Mouse (Mus musculus) kidney, postnatal 36 days (tissue): ENCODE results near the gene Golt1b.
"Not testable (repeated sequence)": the region's sequence is repeated elsewhere in the genome, so short reads cannot be mapped to it uniquely, and the experiment has no call there.

ENCODE experiments used
- DNase-seq, 2 experiments: peaks; one replicate each; pipeline ENCODE4 v3.0.0; 2021 to 2022; ENCODE audit warnings: mixed read lengths in 2 of 2

Golt1b gene

DNA sequence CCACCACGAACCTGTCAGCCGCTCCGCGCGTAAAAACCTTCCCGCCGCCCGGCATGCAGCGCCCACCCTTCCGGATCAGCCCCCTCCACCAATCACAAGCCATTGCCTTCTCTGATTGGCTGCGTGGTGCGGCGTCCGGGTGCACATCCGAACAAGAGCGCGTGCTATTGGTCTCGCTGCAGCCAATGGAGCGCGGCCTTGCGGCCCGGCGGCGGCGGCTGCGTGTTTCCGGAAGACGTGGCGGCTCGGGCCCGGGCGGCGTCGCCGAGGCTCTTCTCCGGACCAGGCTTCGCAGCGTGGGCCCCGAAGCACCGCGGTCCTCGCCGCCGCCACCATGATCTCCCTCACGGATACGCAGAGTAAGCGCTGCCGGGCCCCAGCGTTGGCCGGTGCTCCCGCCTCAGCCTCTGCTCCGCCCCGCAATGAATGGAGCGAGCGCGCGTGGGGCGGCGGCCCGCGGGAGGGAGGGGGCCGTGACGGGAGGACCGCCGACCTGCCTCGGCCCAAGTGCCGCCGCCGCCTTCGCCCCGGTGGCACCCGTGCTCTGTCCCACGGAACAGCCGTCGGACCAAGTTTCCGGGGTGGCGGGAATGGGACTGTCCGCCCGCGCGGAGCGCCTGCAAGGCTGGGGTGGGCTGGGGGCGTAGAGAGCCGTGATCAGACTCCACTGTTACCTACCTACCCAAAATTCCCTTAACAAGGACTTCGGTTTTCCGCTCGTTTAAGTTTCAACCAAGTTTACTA, at the start of gene Golt1b, which contains the start of gene Recql:
TSS of gene Golt1b (plus strand) at position 211 of the 744 bp plus-strand sequence.
TSS of gene Recql (minus strand) at position 77 of the 744 bp plus-strand sequence.
- peak; percentile 98 to 99 for DNase-seq

DNA sequence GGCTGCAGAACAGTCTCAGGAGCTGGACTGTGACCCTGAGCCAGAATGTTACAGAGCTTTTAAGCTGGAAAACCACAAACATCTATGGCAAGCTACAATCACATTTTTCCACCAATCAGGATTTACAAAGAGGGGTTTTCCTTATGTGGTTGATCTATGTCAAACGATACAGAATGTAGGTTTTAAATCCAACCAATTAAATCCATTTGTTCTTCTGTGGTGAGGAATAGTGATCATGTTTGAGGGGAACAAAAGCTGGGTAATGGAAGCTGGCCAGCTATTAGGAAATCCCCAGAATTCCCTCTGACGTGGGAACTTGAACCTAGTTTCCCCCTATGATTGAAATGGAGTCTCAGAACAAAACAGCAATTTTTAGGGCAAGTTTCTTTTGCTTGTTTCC, 48.1 kb upstream of the Golt1b start:
- no peak for DNase-seq

DNA sequence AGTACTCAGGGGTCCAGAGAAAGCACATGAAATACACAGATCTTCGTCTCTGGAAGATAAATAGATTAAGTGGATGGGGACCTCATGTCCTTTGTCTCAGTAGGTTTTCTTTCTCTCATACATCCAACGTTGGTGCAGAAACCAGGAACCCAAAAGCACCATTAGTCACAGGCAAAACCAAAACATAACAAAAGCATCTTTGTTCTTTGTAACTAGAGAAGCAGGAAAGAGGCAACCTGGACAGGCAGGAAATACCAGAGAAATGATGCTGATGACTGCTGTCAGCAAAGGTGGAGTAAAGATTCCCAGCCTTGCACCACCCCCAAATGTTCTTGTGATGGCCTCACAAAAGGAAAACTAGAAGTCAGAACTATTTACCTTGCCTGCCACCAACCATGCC, 47.4 kb upstream of the Golt1b start:
- no peak for DNase-seq

DNA sequence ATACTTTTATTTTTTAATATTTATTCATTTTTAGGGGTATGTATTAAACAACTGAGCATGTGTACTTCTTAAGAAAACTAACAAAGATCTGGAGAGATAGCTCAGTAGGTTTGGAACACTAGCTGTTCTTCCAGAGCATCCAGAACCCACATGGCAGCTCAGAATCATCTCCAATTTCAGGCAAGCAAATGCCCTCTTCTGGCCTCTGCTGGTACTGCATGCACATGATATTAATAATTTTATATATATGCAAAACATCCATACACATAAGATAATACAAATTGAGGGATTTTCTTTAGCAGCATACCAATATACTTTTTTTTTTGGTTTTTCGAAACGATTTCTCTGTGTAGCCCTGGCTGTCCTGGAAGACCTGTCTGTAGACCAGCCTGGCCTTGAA, 43.5 kb upstream of the Golt1b start:
- peak; percentile 41 to 73 for DNase-seq

DNA sequence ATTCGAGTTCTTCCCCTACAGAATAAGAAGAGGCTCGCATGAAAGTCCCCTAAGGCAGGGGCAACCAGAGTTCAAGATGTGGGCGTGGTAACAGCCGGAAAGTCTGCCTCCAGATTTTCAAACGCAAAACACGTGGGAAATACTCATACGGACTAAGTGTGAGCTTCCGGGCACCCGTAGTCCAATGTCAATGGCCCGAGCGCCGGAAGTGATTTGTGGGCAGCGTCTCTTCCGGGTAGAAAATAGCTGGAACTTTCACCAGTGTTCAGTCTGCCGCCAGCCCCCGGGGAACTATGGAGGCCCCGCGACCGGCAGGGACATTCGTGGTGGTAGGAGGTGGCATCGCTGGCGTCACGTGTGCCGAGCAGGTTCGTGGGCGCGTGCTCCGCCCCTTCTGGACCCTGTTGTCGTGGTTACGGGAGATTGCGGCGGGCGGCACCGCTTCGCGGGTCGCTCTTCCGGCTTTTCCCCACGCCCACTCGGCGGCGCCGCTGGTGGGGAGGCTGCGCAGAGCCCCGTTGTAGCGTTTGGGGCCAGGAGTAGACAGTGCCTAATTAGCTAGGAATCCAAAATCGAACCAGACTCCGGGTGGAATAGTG, 41.5 kb upstream of the Golt1b start, which contains the start of gene Pyroxd1:
TSS of gene Pyroxd1 (plus strand) at position 215 of the 599 bp plus-strand sequence.
- DNase-seq = peak; percentile 89 to 91

DNA sequence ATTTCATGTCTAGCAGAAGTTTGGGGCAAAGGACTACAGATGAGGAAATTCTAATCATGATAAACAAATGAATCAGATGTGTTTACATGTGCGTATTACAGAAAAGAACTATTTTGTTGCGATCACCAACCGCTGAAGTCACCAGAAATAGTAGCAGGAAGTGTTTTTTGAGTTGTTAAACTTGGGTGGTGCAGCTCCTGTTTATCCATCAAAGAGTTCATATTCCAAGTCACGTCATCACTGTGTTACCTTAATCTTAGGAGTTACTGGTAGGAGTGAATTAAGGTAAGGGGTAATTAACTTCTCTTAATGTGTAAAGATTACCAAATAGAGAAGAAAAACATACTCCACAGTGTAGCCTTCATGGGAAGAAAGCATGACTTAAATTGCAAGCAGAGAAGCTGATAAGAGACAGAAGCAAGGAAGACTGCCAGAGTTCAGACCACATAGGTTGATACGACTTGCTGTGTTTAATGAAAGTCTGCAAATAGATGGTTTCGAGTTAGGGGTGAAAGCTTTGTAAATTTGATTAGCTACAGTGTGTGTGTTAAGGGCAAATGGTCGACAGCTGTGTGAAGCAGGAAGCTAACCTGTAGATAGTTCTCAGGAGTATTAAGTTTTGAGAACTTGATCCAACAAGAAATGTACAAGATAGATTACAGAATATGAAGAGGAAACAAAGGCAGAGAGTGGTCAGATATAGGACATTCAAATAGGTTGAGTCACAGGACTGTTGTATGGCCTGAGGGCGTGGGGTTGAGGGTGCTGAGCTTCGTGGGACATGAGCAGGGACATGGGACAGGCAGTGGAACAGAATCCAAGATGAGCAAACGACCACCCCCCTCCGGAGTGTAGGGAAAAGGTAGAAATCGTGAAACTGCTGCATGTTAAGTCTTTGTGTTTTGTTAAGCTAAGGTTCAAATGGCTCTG, 40.6 kb upstream of the Golt1b start:
- no peak for DNase-seq

DNA sequence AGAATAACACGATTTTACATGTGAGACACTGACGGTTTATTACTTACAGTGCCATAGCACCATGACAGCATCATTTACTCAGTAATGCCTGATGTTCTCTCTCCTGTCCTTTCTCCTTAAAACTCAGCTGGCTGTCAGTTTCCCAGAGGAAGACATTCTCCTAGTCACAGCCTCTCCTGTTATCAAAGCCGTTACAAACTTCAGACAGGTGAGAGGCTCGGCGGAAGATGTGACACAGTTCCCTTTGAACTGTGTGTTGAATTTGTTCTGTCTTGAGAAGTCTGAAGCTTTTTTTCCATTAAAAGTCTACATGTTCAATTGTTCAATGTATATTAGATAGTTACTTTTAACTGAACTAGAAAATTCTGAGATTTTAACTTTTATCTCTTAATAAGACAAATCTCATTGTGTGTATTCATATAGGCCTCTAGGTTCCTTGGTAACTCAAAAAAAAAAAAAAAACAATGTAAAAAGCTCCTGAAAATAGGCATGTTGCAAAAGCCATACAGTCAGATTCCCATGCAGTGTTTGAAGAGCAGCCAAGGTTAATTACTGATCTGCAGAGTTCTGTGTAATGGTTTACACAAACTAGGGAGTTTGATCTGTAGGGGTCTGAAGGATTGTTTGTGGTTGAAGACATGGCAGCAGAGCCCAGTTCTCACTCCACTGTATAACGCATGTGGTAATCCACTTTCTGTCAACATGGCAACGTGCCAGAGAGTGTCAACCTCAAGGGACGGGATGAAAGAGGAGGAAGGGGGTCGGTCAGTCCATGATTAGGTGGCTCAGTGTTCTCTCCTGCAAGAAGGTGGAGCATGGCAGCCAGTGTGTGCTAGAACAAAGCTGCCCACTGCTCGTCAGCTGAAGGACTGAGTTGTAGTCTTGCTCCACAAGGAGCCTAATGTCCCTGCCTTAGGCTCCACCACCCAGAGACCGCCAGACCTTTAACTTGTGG, 39.3 kb upstream of the Golt1b start:
- peak; percentile 18 to 31 for DNase-seq

DNA sequence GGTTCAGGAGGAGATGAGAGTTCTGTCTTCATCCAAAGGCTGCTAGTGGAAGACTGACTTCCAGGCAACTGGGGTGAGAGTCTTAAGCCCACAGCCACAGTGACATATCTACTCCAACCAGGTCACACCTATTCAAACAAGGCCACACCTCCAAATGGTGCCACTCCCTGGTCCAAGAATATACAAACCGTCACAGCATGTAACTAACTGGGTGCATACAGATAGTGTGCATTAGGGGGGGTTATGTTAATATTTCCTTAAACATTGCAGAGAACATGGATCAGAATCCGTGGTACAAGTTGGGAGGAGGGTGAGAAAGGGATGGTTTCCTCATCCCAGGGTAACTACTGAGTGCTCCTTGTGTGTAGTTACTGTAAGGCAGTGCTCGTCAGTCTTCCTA, 34.9 kb upstream of the Golt1b start:
- not testable (repeated sequence) for DNase-seq

DNA sequence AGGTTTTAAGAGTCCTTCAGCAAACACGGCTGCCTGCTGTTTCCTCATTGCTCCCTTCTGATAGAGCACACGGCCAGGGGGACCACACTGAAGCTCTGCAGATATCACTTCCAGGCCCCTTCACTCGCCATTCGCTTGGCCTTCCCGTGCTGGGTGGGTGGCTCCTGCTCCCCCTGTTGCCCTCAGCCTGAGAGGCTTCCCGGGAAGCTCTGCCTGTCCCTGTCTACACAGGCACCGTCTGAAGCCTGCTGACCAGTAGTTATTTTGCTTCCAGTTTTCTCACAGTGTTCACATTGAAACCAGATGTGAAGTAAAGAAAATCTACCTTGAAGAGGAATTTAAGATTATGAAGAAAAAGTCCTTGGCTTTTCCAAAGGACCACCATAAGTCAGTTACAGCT, 29.9 kb upstream of the Golt1b start:
- no peak for DNase-seq

DNA sequence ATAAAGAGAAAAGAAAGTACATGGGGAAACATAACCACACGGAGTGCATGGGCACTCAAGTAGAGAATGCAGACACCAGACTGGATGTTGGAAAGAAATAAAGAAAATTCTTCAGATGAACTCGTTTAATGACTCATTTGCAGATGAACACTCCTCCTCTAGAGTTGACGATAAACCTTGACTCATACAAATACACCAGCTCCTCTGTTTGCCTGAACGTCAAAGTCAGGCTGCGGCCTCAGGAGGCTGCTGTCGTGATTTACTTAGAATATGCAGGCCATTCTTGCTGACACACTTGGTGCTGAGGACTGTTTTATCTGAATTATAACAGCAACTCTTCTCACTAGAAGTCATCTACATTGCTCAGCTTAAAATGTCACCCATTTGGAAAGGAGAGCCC, 25.0 kb upstream of the Golt1b start:
- DNase-seq = no peak

DNA sequence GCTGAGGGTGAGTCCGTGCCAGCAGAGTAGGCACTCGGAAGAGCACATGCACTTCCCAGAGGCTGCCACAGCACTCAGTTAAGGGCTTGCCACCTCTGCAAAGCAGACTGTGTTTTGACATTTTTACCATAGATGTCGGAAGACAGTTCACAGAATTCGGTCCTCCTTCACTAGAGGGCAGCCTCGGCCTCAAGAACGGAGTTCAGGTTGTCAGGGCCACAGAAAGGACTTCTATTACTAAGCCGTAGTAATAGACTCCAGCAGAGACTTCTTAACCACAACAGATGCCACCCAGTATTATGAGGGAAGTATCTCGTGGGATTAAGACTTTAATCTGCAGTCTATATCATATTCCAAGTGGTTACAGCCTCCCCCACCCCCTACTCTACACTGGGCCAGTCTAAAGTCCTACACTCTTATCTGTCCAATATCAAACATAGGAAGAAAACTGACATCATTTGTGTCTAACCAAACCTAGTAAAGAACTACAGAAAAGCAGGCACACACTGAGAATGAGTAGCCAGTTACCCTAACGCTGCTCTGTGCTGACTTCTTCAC, 23.9 kb upstream of the Golt1b start:
- peak in 1 of 2 experiments; percentile 40 for DNase-seq

DNA sequence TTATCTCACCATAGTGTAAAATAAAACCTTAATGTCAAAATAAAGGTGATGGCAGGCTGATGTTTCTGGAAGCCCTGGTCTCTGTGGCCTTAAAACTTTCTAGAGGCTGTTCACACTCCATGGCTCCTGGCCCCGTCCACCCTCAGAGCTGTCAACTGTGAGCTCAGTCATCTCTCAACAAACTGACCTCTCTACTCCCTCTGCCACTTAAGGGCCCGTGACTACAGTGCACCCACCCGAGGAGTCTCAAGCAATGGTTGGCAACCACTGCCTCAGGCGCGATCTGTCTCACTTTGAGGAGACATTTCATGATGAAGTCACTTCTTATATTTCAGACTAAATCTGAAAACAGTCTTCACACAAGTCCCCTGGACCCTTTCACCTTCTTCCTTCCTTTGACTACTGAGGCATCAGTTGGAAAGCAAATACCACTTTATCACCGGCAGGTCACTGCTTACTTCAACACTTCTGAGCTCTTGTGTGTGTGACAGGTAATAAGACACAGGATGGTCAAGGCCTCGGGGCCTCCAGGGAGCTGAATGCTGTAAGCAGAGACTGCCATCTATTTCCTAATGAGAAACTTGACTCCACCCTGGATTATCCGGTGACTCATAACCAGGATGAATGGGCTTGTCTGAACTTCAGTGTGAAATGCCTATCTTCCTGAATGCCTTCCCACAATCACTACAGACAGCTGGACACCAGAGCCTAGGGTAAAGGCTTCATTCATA, 21.1 kb upstream of the Golt1b start:
- no peak for DNase-seq

DNA sequence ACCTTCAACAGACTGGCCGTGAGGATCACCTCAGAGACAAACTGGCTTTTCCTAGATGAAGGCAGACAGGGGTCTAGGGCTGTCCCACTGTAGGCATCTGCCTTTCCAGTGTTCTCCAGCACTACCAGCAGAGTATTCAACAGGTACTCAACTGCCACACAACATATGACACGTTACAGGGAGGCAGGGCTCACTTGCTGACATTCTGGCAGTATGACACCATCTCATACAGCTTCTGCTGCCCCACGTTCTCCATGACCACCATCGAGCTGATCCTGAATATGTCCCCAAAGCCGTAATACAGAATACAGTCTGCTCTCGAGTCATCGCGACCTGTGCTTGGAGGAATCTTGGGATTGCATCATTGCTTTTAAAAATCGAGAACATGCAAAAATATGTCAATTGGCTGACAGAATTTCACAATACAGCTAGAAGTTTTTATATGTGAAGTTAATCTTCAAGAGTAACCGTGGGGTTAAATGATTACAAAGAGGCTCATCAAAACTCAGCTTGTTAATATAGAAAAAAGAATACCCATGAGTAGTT, 20.5 kb upstream of the Golt1b start:
- no peak for DNase-seq

DNA sequence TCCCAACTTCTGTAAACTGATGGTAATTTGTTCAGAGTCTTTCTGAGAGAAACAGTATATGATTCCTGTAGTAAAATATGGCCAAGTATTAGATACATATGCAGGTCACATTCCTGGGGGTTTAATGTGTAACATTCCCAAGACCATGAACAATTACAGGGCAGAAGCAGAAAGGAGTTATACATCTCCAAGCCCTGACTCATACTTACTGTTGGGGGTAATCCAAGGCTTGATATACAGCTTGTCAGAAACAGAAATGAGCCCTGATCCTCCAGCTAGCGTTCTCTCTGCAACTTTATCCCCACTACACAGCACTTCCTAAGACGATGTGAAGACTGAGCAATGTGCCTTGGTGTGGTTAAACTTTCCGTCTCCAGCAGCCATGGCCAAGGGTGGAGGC, 19.5 kb upstream of the Golt1b start:
- DNase-seq = no peak

DNA sequence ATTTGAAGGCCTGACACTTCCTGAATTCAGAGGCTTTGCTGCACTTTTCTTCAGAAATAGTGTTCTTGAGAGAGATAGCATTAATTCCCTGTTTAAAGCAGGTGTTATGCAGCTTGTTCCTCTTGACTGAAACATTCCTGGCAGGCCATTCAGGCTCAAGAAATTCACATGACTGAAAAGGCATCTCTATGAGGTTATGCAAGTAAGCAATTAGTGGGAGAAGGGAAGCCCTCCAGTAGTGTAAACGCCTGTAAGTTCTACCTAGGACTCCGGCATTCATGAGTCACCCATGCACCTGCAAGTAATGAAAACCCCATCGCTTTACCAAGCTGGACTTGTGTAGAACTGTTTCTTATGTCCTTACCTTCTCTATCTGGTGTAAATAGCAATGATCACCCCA, 17.5 kb upstream of the Golt1b start:
- no peak for DNase-seq

DNA sequence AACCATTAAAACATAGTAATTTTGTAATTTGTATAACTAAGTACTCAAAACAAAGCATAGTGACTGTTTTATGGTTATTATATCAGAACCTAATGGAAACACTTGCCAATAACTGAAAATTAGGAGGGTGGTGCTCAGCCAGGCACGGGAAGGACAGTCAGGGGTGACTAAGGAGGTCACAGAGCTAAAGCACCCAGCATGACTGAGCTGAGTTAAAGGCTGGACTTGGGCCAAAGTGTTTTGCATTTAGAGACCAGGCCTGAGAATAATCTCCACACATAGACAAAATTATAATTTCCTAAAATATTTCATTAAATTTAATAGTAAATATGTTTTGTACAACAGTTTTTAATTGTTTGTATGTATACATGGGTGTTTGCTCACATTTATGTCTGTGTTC, 9.9 kb upstream of the Golt1b start:
- DNase-seq = peak in 1 of 2 experiments; percentile 5

DNA sequence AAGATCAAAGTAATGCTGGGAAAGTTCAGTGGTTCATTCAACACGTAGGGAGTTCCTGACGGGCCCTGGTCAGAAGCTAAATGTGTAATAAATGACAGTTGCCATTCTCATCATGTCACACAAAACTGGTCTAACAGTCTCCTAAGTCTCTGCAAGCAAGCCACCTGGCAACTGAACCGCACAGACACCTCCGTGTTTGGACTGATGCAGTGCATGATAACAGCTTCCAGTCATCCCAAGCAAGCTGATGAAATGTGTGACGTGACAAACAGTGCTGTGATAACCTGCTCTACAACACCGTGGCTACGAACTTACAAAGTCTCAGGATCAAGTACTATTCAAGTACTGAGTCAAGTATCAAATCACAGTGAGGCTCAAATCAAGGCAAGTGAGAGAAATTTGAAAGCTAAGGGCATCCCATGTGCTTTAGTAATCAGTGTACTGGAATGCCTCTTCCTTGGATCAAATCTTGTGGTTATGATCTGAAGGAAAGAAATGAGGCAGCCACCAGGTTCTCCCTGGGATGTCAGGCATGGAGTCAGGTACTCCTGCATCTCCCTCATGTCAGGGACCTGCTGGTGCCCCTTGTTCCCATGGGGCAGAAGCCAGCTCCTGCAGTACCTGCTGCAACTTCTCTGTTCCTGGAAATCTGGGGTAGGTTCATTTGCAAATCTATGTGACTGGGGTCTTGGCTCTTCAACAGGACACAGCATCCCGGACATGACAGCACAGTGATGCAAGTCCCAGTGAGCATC, 8.3 kb upstream of the Golt1b start:
- DNase-seq = no peak

DNA sequence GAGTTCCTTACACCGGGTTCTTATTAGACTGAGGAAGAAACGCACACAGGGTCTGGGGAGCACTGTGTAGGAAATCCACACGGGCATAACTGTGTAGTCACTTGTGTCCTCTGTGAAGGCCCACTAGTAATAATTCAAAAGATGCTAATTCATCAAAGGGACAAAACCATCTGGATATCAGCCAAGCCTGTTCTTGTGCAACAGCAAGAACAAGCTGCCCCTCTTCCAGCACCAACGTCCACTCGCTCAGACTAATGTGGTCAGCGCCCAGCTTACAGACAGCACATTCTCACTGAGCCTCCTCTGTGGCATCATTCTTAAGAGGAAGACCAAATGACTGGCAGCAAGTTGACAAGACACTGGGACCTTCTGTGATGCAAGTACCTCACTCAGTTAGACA, 7.1 kb upstream of the Golt1b start:
- no peak for DNase-seq

DNA sequence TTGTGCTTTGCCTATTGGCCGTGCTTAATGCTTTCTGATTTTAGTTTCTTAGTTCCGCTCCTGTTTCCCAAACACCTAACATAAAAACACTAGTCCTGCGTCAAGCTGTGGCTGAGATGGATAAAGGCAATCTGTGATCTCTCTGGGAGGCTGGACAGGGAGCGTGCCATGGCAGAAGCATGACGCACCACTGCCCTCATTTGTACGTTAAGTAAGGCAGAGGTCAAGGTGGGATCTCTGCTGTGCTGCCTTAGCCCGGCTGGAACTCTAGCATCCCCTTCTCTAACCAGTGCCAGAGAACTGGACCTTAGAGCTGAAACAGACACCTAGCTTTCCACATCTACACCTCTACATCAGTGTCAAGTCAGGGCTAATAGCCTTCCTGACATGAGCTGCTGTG, 5.4 kb upstream of the Golt1b start:
- DNase-seq = no peak

DNA sequence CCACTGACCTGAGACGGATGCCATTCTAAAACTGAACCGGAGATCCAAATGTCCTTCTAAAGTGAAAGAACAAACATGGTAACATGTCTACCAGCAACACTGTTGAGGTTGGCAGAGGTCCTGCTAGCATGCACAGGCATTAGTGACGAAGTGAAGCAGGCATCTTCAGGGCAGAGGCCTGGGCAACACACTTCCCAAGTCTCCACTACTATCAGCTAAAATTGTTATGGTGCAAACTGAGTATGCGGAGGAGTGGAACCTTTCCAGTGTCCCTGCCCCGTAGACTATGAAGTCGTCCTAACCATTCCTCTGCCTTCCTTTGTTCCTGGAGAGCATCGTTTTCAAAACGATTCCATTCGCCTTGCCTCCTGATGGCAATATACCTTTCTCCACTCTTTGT, 2.5 kb upstream of the Golt1b start:
- no peak for DNase-seq
